9 mouse cellular contexts compared by ENCODE assay signal in the genomic region with DNA sequence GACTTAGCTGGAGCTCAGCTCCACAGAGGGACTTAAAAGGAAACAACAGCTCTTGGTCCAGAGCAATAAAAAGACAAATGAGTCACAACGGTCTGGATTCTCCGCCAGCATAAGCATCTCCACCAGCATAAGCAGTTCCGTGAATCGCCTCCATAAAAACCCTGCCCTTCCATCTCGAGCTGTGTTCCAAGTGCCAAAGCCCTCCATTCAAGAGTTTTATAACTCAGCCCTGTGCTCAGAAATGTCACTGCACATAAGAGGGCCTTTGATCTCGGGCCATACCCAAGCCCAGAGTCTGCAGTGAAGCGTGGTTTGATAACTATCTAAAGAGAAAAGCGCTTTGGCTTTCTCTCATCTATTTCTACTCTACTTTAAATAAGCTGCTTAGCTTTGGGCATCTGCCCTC.
A peak's percentile ranks its signal among the peaks of the same experiment; 100 is the strongest.
DNase-seq lines count a peak whose midpoint lies in the region; ATAC-seq and TF ChIP-seq lines count a peak whose summit lies in the region.
"Had no signal": no experiment of that assay in that cellular context is flagged by ENCODE, and none has a peak within 500 bp of the region (broad histone marks: within the 10 kb centered on the region; RNA-seq: fewer than 3 reads in every experiment).

No protein-coding gene starts in this region.

- H3K4me2 ChIP-seq in forebrain, embryonic 12.5 days: no peak overlapping the region
- H3K4me2 ChIP-seq in midbrain, postnatal 0 days (ENCODE audit: low read depth, low read length, poor library complexity, severe bottlenecking): no peak overlapping the region
- H3K4me2 ChIP-seq: neural tube, embryonic 12.5 days had no signal

- peaks cover 10% of the 10 kb centered on the region; the same call in 1 of the 2 replicates for H3K4me1 ChIP-seq in forebrain, embryonic 10.5 days
- H3K4me1 ChIP-seq in forebrain, embryonic 12.5 days: peaks cover 6% of the 10 kb centered on the region; the same call in 1 of the 2 replicates
- peaks cover 14% of the 10 kb centered on the region for H3K4me1 ChIP-seq in midbrain, embryonic 10.5 days
- no peaks in the 10 kb centered on the region for H3K4me1 ChIP-seq in midbrain, postnatal 0 days (ENCODE audit: insufficient read depth, low read length)
- H3K4me1 ChIP-seq: neural tube, embryonic 12.5 days had no signal

- no peaks in the 10 kb centered on the region for H3K27me3 ChIP-seq in forebrain, embryonic 10.5 days (ENCODE audit: poor library complexity, severe bottlenecking)
- no peaks in the 10 kb centered on the region for H3K27me3 ChIP-seq in forebrain, embryonic 12.5 days
- H3K27me3 ChIP-seq in midbrain, embryonic 10.5 days (ENCODE audit: low read depth, poor library complexity, severe bottlenecking): no peaks in the 10 kb centered on the region
- H3K27me3 ChIP-seq in midbrain, postnatal 0 days (ENCODE audit: insufficient read depth, low read length): no peaks in the 10 kb centered on the region
- H3K27me3 ChIP-seq: neural tube, embryonic 12.5 days had no signal

- H3K4me3 ChIP-seq in forebrain, embryonic 10.5 days: no peak overlapping the region
- no peak overlapping the region for H3K4me3 ChIP-seq in forebrain, embryonic 12.5 days (replicated peaks)
- no peak overlapping the region for H3K4me3 ChIP-seq in midbrain, embryonic 10.5 days
- no peak overlapping the region for H3K4me3 ChIP-seq in midbrain, postnatal 0 days (ENCODE audit: low read depth, low read length)
- H3K4me3 ChIP-seq: neural tube, embryonic 12.5 days had no signal

- H3K27ac ChIP-seq in forebrain, embryonic 10.5 days: 0 out of 2 replicates have a peak overlapping the region, but pooled peaks have one; percentile 40
- H3K27ac ChIP-seq in forebrain, embryonic 12.5 days: no peak overlapping the region
- peak overlapping the region; percentile 65 for H3K27ac ChIP-seq in midbrain, embryonic 10.5 days (replicated peaks)
- no peak overlapping the region for H3K27ac ChIP-seq in midbrain, postnatal 0 days (ENCODE audit: low read depth, low read length)
- H3K27ac ChIP-seq: neural tube, embryonic 12.5 days had no signal

- no peak for DNase-seq in forebrain, embryonic 10.5 days (ENCODE audit: extremely low spot score, low spot score)
- DNase-seq in midbrain, embryonic 10.5 days (ENCODE audit: low spot score): peak; percentile 59
- DNase-seq in midbrain, postnatal 0 days (ENCODE audit: low spot score): no peak
- peak; percentile 29 for DNase-seq in lung, postnatal 10 days
- peak; percentile 46 for DNase-seq in thymus, postnatal 14 days
- no peak for DNase-seq in layer of hippocampus, postnatal 14 days (ENCODE audit: low spot score in 2 of 2)
- DNase-seq in spleen, postnatal 4 days (ENCODE audit: low spot score in 2 of 2): no peak

- no peaks in the 10 kb centered on the region for H3K36me3 ChIP-seq in forebrain, embryonic 10.5 days (replicated peaks)
- no peaks in the 10 kb centered on the region for H3K36me3 ChIP-seq in forebrain, embryonic 12.5 days (replicated peaks)
- H3K36me3 ChIP-seq in midbrain, embryonic 10.5 days: no peaks in the 10 kb centered on the region
- no peaks in the 10 kb centered on the region for H3K36me3 ChIP-seq in midbrain, postnatal 0 days (ENCODE audit: insufficient read depth, low read length)
- H3K36me3 ChIP-seq: neural tube, embryonic 12.5 days had no signal

- no peaks in the 10 kb centered on the region for H3K9me3 ChIP-seq in forebrain, embryonic 10.5 days
- no peaks in the 10 kb centered on the region for H3K9me3 ChIP-seq in forebrain, embryonic 12.5 days
- H3K9me3 ChIP-seq in midbrain, embryonic 10.5 days (replicated peaks): no peaks in the 10 kb centered on the region
- H3K9me3 ChIP-seq in midbrain, postnatal 0 days (ENCODE audit: low read length): no peaks in the 10 kb centered on the region
- H3K9me3 ChIP-seq: neural tube, embryonic 12.5 days had no signal

- WGBS in forebrain, embryonic 10.5 days: 57% methylated on average over 8 of the region's 8 CpGs
- WGBS in forebrain, embryonic 12.5 days: 51% methylated on average over 8 of the region's 8 CpGs
- WGBS in midbrain, embryonic 10.5 days: 38% methylated on average over 8 of the region's 8 CpGs
- 19% methylated on average over 8 of the region's 8 CpGs for WGBS in midbrain, postnatal 0 days

- no peak for ATAC-seq in forebrain, embryonic 12.5 days (ENCODE audit: low FRiP score)
- ATAC-seq in midbrain, postnatal 0 days (ENCODE audit: low FRiP score): no peak

- no peak overlapping the region for H3K9ac ChIP-seq in forebrain, embryonic 12.5 days
- no peak overlapping the region for H3K9ac ChIP-seq in midbrain, postnatal 0 days (replicated peaks; ENCODE audit: low read length, poor library complexity, severe bottlenecking)
- H3K9ac ChIP-seq: neural tube, embryonic 12.5 days had no signal

- TF ChIP-seq CTCF in midbrain, postnatal 0 days (IDR thresholded peaks at IDR 0.05): no peak

Comparison
In these comparisons a context has a peak if more than half of its experiments do, and no peak if none do; other contexts are left out.
1. DNase-seq: peak in midbrain, embryonic 10.5 days (single experiment), lung, postnatal 10 days (single experiment) and thymus, postnatal 14 days (single experiment); none in forebrain, embryonic 10.5 days (single experiment), midbrain, postnatal 0 days (single experiment), layer of hippocampus, postnatal 14 days (0 of 2) and spleen, postnatal 4 days (0 of 2).
2. H3K27ac ChIP-seq: peak in forebrain, embryonic 10.5 days (single experiment) and midbrain, embryonic 10.5 days (single experiment); none in forebrain, embryonic 12.5 days (single experiment) and midbrain, postnatal 0 days (single experiment).